Mouse (Mus musculus): ENCODE data around the gene Cmss1.

Gene Cmss1

GRCm38 (mm10) chr16:57515636-57516035 lies 91.0 kb downstream of the Cmss1 start:
- no peak for DNase-seq (ENCODE audit: low read depth, low spot score)

GRCm38 (mm10) chr16:57514371-57514770 lies 92.3 kb downstream of the Cmss1 start:
- DNase-seq (ENCODE audit: low read depth, low spot score), result no peak

- DNase-seq (ENCODE audit: low read depth, low spot score), result no peak
Observed at GRCm38 (mm10) chr16:57513562-57513961, 93.1 kb downstream of the Cmss1 start.

- DNase-seq (ENCODE audit: low read depth, low spot score), result no peak
Observed at GRCm38 (mm10) chr16:57509099-57509498, 97.6 kb downstream of the Cmss1 start.

GRCm38 (mm10) chr16:57508351-57508750 lies 98.3 kb downstream of the Cmss1 start:
- DNase-seq (ENCODE audit: low read depth, low spot score), result no peak

- DNase-seq (ENCODE audit: low read depth, low spot score), result no peak
Observed at GRCm38 (mm10) chr16:57506133-57506532, 100.5 kb downstream of the Cmss1 start.

GRCm38 (mm10) chr16:57504728-57505127 lies 101.9 kb downstream of the Cmss1 start:
- no peak for DNase-seq (ENCODE audit: low read depth, low spot score)

- DNase-seq (ENCODE audit: low read depth, low spot score), result no peak
Observed at GRCm38 (mm10) chr16:57502761-57503160, 103.9 kb downstream of the Cmss1 start.

GRCm38 (mm10) chr16:57502230-57502629 lies 104.4 kb downstream of the Cmss1 start:
- DNase-seq (ENCODE audit: low read depth, low spot score), result no peak

- no peak for DNase-seq (ENCODE audit: low read depth, low spot score)
Observed at GRCm38 (mm10) chr16:57500851-57501250, 105.8 kb downstream of the Cmss1 start.

GRCm38 (mm10) chr16:57496437-57497173 lies 110.1 kb downstream of the Cmss1 start:
- DNase-seq (ENCODE audit: low read depth, low spot score), result peak; percentile 34

GRCm38 (mm10) chr16:57495476-57496203 lies 111.0 kb downstream of the Cmss1 start:
- no peak for DNase-seq (ENCODE audit: low read depth, low spot score)

GRCm38 (mm10) chr16:57491853-57492252 lies 114.8 kb downstream of the Cmss1 start:
- no peak for DNase-seq (ENCODE audit: low read depth, low spot score)

- DNase-seq (ENCODE audit: low read depth, low spot score), result no peak
Observed at GRCm38 (mm10) chr16:57490691-57491090, 116.0 kb downstream of the Cmss1 start.

- DNase-seq (ENCODE audit: low read depth, low spot score), result no peak
Observed at GRCm38 (mm10) chr16:57488661-57489060, 118.0 kb downstream of the Cmss1 start.

- no peak for DNase-seq (ENCODE audit: low read depth, low spot score)
Observed at GRCm38 (mm10) chr16:57486266-57486665, 120.4 kb downstream of the Cmss1 start.

- DNase-seq (ENCODE audit: low read depth, low spot score), result no peak
Observed at GRCm38 (mm10) chr16:57485265-57485664, 121.4 kb downstream of the Cmss1 start.

GRCm38 (mm10) chr16:57484043-57484795 lies 122.4 kb downstream of the Cmss1 start:
- no peak for DNase-seq (ENCODE audit: low read depth, low spot score)

GRCm38 (mm10) chr16:57483503-57483902 lies 123.2 kb downstream of the Cmss1 start:
- no peak for DNase-seq (ENCODE audit: low read depth, low spot score)

GRCm38 (mm10) chr16:57482911-57483310 lies 123.8 kb downstream of the Cmss1 start:
- DNase-seq (ENCODE audit: low read depth, low spot score), result no peak

GRCm38 (mm10) chr16:57482264-57482663 lies 124.4 kb downstream of the Cmss1 start:
- DNase-seq (ENCODE audit: low read depth, low spot score), result no peak

GRCm38 (mm10) chr16:57479776-57480175 lies 126.9 kb downstream of the Cmss1 start:
- DNase-seq (ENCODE audit: low read depth, low spot score), result peak; percentile 30
